Mouse (Mus musculus) megakaryocyte, adult 5-6 weeks (primary cell): ENCODE measurements around the gene Fbxw7. TPM values are rescaled to one million over a fixed set of nuclear protein-coding genes. Genes with fewer than 3 reads are reported as not detected.

ENCODE experiments used
- ATAC-seq: 2 replicates; pipeline ENCODE4 v1.8.0; 2016; ENCODE audit warnings: mild to moderate bottlenecking, inconsistent platforms; ENCODE audit not compliant: poor library complexity, severe bottlenecking
- total RNA-seq, 2 experiments: library from RNA; stranded (forward) in 1 of 2; stranded (reverse) in 1 of 2; fragments of 153-499, 151-499 nt in 1 of 2; fragments of 221-1000, 200-1000 nt in 1 of 2; gene quantifications; 2 replicates each; pipeline versions ENCODE4 v1.2.3 to v1.2.4; 2015 to 2017

The Fbxw7 gene
- total RNA-seq, 2 experiments from 2014 or later: 8.2 to 18.7 TPM

DNA sequence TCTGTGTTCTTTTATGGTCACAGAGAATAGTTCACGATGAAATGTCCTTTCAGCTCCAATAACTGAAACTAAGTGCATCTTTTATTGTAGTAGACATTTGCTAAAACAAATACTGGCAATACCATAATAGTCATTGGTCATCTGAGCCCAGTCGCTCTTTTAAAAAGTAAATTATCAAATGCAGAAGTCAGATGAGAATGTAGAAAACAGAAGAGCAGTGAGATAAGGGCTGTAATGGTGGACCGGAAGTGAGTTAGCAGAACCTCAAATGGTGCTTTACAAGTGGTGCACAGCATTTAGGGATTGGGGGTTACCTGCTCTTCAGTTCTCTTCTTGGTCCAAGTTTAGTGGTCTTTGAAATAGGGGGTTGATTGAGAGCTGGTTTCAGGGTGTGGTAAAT, 129.9 kb downstream of the Fbxw7 start:
- ATAC-seq: peak; percentile 89

DNA sequence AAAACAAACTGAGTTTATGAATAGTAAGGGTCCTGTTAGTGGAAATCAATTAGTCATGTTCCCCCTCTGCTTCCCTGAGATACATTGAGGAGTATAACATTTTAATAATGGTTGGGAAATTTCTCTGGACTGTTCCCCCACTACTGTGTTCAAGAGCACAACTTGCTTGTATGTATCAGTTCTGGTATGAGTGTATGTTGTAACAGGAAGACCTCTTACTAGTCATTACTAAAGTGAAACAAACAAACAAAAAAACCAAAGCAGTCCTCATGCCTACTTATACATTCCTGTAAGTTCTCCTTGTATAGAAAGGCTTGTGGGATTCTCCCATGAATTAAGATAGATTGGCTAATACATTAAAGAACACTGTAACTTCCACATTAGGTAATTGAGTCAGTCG, 131.3 kb downstream of the Fbxw7 start:
- no peak for ATAC-seq

DNA sequence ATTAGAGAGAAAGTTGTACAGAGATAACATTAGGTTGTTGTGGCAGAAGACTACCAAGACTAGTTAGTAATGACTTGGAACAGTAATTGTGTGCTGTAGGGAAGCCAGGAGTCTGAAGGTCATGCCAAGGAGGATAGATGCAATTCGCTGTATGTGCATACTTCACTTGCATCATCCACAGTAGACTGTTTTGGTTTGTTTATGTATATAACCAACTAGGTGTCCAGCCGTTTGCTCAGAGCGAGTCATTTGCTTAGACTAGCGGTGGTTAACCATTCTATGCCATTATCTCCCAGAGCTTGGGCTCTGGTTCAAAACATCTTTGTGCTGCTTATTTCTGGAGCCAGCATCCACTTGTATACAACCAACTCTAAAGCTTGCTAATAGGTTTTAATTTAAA, 134.3 kb downstream of the Fbxw7 start:
- no peak for ATAC-seq

GRCm38 (mm10) chr3:84951698-84952097, 136.6 kb downstream of the Fbxw7 start:
- no peak for ATAC-seq

GRCm38 (mm10) chr3:84952135-84952534, 137.1 kb downstream of the Fbxw7 start:
- ATAC-seq: no peak

- ATAC-seq: no peak
Observed at GRCm38 (mm10) chr3:84952585-84953187, 137.6 kb downstream of the Fbxw7 start.

- no peak for ATAC-seq
Observed at GRCm38 (mm10) chr3:84955011-84955775, 140.1 kb downstream of the Fbxw7 start.

DNA sequence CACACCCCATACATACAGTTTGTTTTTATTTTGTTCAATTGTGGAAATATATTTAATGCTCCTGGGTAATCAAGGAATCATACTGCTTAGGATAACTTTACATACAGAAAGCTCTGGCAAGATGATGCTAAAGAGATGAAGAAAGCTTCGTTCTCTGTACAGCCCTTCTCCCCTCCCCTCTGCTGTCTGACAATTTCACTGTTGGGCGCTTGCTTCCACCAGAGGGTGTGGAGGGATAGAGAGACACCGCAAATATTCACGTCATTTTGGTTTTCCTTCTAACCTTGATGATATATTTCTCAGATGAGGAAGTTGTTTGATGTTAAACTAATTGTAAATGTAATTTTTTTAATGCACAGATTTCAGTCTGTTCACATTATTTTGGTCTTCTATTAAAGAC, 140.8 kb downstream of the Fbxw7 start:
- no peak for ATAC-seq

GRCm38 (mm10) chr3:84965156-84965555, 150.1 kb downstream of the Fbxw7 start:
- no peak for ATAC-seq

DNA sequence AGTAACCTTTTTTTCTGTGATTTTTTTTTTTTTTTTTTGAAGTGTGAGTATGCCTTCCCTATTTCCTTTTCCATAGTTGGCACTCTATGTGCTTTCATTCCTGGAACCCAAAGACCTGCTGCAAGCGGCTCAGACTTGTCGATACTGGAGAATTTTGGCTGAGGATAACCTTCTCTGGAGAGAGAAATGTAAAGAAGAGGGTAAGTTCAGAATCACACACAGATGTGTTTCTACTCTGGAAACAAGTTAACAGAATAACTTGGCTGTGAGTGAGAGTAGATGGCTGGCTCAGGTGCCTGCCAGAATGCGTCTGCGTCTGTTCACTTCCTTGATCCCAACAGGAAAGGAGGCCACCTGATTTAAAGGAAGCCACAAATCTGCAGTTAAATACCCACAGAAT, 152.3 kb downstream of the Fbxw7 start:
- no peak for ATAC-seq

DNA sequence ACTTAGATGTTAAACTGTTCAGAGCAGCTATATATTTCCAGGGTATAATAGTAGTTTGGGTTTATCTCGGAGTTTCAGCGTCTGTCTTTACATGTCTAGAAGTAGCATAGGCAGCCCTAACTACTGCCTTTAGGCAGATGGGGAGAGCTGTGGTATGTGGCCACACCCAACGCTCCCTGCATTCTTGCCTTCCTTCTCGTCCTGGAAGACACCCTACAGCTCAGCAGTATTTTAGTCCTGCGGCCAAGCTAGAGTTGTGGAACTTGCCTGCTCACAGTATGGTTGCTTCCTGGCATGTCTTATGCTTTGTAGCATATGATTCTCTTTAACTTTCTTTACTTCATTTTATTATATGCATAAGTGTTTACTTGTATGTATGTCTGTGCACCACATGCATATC, 156.5 kb downstream of the Fbxw7 start:
- ATAC-seq: no peak

DNA sequence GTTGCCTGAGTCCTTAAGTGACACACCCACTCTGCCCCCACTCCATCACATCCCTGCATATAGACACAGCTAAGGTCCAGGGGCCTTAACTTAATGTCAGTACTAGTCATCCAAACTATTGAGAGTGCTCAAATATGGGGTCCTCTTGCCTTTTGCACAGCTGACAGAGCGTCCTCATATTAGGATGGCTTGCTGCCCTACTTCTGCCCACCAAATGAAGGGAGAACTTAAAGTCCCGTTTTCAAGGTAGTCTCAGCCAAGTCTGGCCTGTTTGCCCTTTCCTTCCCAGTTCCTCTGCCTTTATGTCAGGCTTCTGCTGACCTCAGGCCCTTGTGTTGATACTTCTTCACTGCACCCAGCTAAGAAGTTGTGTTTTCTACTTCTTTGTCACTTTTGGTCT, 157.8 kb downstream of the Fbxw7 start:
- ATAC-seq: no peak

DNA sequence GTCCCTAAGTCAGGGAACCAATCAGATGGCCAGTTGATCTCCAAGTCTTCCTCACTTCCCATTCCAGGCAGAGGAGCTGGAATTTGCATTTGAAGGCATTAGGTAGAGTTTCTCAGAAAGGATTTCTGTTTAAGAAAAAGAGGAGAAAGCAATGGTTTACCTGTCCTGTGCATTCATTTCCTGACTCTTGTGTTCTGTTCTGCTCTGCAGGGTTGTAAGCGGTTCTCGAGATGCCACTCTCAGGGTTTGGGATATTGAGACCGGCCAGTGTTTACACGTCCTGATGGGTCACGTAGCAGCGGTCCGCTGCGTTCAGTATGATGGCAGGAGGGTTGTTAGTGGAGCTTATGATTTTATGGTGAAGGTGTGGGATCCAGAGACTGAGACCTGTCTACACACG, 159.1 kb downstream of the Fbxw7 start:
- no peak for ATAC-seq

GRCm38 (mm10) chr3:84978676-84979075, 163.6 kb downstream of the Fbxw7 start:
- no peak for ATAC-seq

GRCm38 (mm10) chr3:84980158-84980557, 165.1 kb downstream of the Fbxw7 start:
- no peak for ATAC-seq

DNA sequence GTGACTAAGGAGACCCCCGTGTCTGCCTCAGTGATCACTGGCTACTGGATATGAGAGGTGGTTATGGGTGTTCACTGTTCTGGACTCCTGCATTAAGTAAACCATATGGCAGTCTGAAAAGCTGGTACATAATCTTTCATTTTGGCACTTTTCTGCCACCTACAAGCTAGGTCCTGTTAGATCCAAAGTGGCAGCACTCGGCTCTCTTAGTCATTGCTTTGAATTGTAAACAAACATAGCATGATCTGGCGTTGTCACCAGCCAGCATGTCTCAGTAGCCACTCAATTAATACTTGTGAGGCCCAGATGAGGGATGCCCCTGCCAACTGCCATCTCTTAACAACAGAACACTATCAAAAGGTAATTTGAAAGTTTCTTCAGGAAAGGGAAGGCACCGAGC, 167.6 kb downstream of the Fbxw7 start:
- ATAC-seq: no peak

- ATAC-seq: no peak
Observed at GRCm38 (mm10) chr3:84985121-84985625, 170.1 kb downstream of the Fbxw7 start.

DNA sequence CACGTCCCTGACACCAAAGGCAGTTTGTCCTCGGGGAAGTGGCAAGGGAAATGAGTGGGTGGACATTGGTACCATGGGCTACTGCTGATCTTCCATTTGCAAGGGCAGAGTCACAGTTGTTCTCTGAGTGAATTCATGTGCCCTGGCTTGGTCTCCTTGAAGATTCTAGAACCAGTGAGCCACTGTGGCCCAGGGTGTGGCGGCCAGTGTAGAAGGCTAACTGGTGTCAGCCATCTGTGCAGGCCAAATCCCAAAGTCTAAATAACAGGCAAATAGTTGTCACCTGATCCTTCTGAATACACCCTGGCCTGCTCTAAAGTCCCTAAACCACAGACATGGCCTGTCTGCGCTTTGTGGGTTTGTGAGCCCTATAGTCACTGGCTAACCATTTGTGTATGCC, 173.8 kb downstream of the Fbxw7 start:
- ATAC-seq: no peak

- ATAC-seq: no peak
Observed at GRCm38 (mm10) chr3:85005257-85005656, 190.2 kb downstream of the Fbxw7 start.

GRCm38 (mm10) chr3:85012889-85013288, 197.8 kb downstream of the Fbxw7 start:
- no peak for ATAC-seq

DNA sequence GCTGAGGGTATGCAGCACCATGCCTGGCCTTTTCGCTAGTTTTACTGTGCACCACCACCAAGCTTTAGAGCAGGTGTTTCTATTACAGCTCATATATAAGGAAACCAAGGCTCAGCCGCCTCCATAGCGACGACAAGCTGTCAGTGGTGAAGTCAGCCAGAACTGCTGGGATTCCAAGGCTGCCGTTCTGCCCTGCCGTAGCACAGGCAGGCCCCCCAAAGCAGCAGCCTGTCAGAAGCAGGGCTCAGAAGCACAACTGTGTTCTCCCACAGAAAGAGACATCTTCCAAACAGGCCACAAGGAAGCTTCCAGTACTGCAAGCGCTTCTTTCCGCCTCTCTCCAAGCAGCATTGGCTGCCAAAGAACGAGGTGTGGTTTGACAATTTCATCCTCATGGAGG, 200.6 kb downstream of the Fbxw7 start:
- ATAC-seq: no peak

DNA sequence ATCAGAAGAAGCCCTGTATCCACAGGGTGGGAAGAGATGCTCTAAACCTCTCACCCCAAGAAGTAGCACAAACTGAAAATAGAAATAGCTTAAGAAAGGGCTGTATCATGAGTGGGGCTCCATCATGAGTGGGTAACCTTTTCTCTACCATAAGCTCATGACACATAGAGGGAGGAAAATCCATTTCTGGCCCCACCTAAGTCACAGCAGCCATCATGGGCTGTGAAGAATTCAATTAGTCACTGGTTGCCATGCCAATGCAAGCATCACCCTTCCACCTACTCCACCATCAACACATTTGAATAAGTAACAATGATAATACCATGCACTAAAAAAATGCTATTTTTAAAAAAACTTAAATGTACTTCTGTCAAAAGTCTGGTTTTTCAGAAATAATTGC, 205.1 kb downstream of the Fbxw7 start:
- ATAC-seq: no peak

- no peak for ATAC-seq
Observed at GRCm38 (mm10) chr3:85021816-85022215, 206.7 kb downstream of the Fbxw7 start.
